ENCODE assay signal across 8 mouse cellular contexts in genomic region chr8:4252116-4252760, GRCm38 (mm10). TPM values are rescaled to one million over a fixed set of nuclear protein-coding genes. Genes with fewer than 3 reads are reported as not detected.
DNase-seq lines count a peak whose midpoint lies in the region; ATAC-seq and TF ChIP-seq lines count a peak whose summit lies in the region.

No protein-coding gene starts in this region.

- no peak for DNase-seq in cerebellum, adult 2 months
- no peak for DNase-seq in cerebellum, adult 9-11 months
- DNase-seq in testis, postnatal 14 days (ENCODE audit: low spot score) = no peak
- DNase-seq in liver, embryonic 13.5 days = no peak
- DNase-seq in kidney, adult 8-10 months = no peak
- DNase-seq in right cerebral cortex, postnatal 36 days (ENCODE audit: low spot score in 2 of 2) = no peak

- H3K36me3 ChIP-seq in testis, adult 2 months (ENCODE audit: control insufficient read depth, insufficient read depth, low read length) = no peaks in the 10 kb centered on the region
- peaks cover 46% of the 10 kb centered on the region for H3K36me3 ChIP-seq in liver, embryonic 13.5 days

- TF ChIP-seq CTCF in cerebellum, adult 2 months (IDR thresholded peaks at IDR 0.05; ENCODE audit: borderline replicate concordance, insufficient read depth, low read depth, low read length) = no peak
- TF ChIP-seq CTCF in testis, adult 2 months (IDR thresholded peaks at IDR 0.05; ENCODE audit: control insufficient read depth, insufficient read depth, insufficient replicate concordance, low read depth, low read length) = no peak

- ATAC-seq in liver, embryonic 13.5 days (ENCODE audit: low read depth) = no peak
- ATAC-seq in inflammation-experienced regulatory T-cells, adult 6 months = no peak

- H3K4me1 ChIP-seq in cerebellum, adult 2 months (ENCODE audit: control insufficient read depth, insufficient read depth, low read length) = peaks cover 11% of the 10 kb centered on the region
- H3K4me1 ChIP-seq in testis, adult 2 months (ENCODE audit: control insufficient read depth, insufficient read depth, low read length) = peaks cover 19% of the 10 kb centered on the region
- peaks cover 47% of the 10 kb centered on the region for H3K4me1 ChIP-seq in liver, embryonic 13.5 days (replicated peaks)

- no peaks in the 10 kb centered on the region for H3K27me3 ChIP-seq in cerebellum, adult 2 months (ENCODE audit: control insufficient read depth, insufficient read depth, low read length)
- H3K27me3 ChIP-seq in testis, adult 2 months (ENCODE audit: control insufficient read depth, insufficient read depth, low read length) = no peaks in the 10 kb centered on the region
- no peaks in the 10 kb centered on the region for H3K27me3 ChIP-seq in liver, embryonic 13.5 days

- H3K4me3 ChIP-seq in cerebellum, adult 2 months (replicated peaks; ENCODE audit: insufficient read depth, low read depth, low read length) = peak overlapping the region; percentile 88
- peak overlapping the region; percentile 91 for H3K4me3 ChIP-seq in testis, adult 2 months (ENCODE audit: control insufficient read depth, low read depth, low read length)
- H3K4me3 ChIP-seq in liver, embryonic 13.5 days (replicated peaks) = peak overlapping the region; percentile 88

- no peak for TF ChIP-seq POLR2A in cerebellum, adult 2 months (IDR thresholded peaks at IDR 0.05; ENCODE audit: borderline replicate concordance, insufficient read depth, low read length)
- TF ChIP-seq POLR2A in testis, adult 2 months (IDR thresholded peaks at IDR 0.05; ENCODE audit: control insufficient read depth, low read depth, low read length) = no peak

- peak overlapping the region; percentile 85 for H3K4me2 ChIP-seq in liver, embryonic 13.5 days

- no peaks in the 10 kb centered on the region for H3K9me3 ChIP-seq in liver, embryonic 13.5 days (replicated peaks)

- H3K27ac ChIP-seq in cerebellum, adult 2 months (ENCODE audit: insufficient read depth, low read length) = peak overlapping the region; percentile 47; the same call in 1 of the 2 replicates
- H3K27ac ChIP-seq in testis, adult 2 months (ENCODE audit: control insufficient read depth, insufficient read depth, low read depth, low read length) = no peak overlapping the region
- peak overlapping the region; percentile 57 for H3K27ac ChIP-seq in liver, embryonic 13.5 days

- H3K9ac ChIP-seq in liver, embryonic 13.5 days = peak overlapping the region; percentile 87

- 42% methylated on average over 8 of the region's 8 CpGs for WGBS in cerebellum, adult 2 months
- 35% methylated on average over 8 of the region's 8 CpGs for WGBS in liver, embryonic 13.5 days (ENCODE audit: insufficient replicate concordance)

RNA-seq across cellular contexts. Expression of gene Snapc2, which starts 0.6 kb away (rescaled TPM):
- 43.8 and 47.0 TPM in 2 replicates for polyA plus RNA-seq in cerebellum, adult 2 months (2012; rRNA removed)
- 16.0 and 20.7 TPM in 2 replicates for polyA plus RNA-seq in testis, adult 2 months (2012; rRNA removed)
- polyA plus RNA-seq in liver, embryonic 13.5 days (2015; fragmentation: Nextera tagmentation; extraction: Ambion mirVana) = 19.7 and 20.3 TPM in 2 replicates
- polyA plus RNA-seq in inflammation-experienced regulatory T-cells, adult 6 months (2017; shearing (Covaris generic)) = 10 to 100 TPM in 2 of 3 experiments, 1 to 10 TPM in 1; 9.1 to 16.0 (median 15.9) TPM

RNA-seq across cellular contexts. Expression of gene Tgfbr3l, which starts 4.2 kb away (rescaled TPM):
- 32.6 and 39.8 TPM in 2 replicates for polyA plus RNA-seq in cerebellum, adult 2 months (2012; rRNA removed)
- polyA plus RNA-seq in testis, adult 2 months (2012; rRNA removed) = 18.2 and 38.8 TPM in 2 replicates
- polyA plus RNA-seq in liver, embryonic 13.5 days (2015; fragmentation: Nextera tagmentation; extraction: Ambion mirVana) = 0.61 and 0.66 TPM in 2 replicates
- polyA plus RNA-seq in inflammation-experienced regulatory T-cells, adult 6 months (2017; shearing (Covaris generic)) = 1 to 10 TPM; 1.9 to 8.2 (median 5.2) TPM

RNA-seq across cellular contexts. Expression of gene Ctxn1, which starts 6.8 kb away (rescaled TPM):
- 21.8 and 24.1 TPM in 2 replicates for polyA plus RNA-seq in cerebellum, adult 2 months (2012; rRNA removed)
- 66.4 and 66.8 TPM in 2 replicates for polyA plus RNA-seq in testis, adult 2 months (2012; rRNA removed)
- 3.0 TPM in 2 replicates for polyA plus RNA-seq in liver, embryonic 13.5 days (2015; fragmentation: Nextera tagmentation; extraction: Ambion mirVana)
- polyA plus RNA-seq in inflammation-experienced regulatory T-cells, adult 6 months (2017; shearing (Covaris generic)) = under 1 TPM in 2 of 3 experiments, not detected in 1; 0.74 to 0.89 TPM

RNA-seq across cellular contexts. Expression of gene Gm49320, which starts 13.6 kb away (rescaled TPM):
- 8.6 and 9.4 TPM in 2 replicates for polyA plus RNA-seq in cerebellum, adult 2 months (2012; rRNA removed)
- polyA plus RNA-seq in testis, adult 2 months (2012; rRNA removed) = 0.64 and 1.7 TPM in 2 replicates
- 0.19 and 0.23 TPM in 2 replicates for polyA plus RNA-seq in liver, embryonic 13.5 days (2015; fragmentation: Nextera tagmentation; extraction: Ambion mirVana)
- polyA plus RNA-seq in inflammation-experienced regulatory T-cells, adult 6 months (2017; shearing (Covaris generic)) = under 1 TPM in 1 of 3 experiments, not detected in 2; 0.35 TPM

RNA-seq across cellular contexts. Expression of gene Map2k7, which starts 13.7 kb away (rescaled TPM):
- 85.2 and 86.7 TPM in 2 replicates for polyA plus RNA-seq in cerebellum, adult 2 months (2012; rRNA removed)
- 32.1 and 262 TPM in 2 replicates for polyA plus RNA-seq in testis, adult 2 months (2012; rRNA removed)
- polyA plus RNA-seq in liver, embryonic 13.5 days (2015; fragmentation: Nextera tagmentation; extraction: Ambion mirVana) = 10.6 and 11.2 TPM in 2 replicates
- polyA plus RNA-seq in inflammation-experienced regulatory T-cells, adult 6 months (2017; shearing (Covaris generic)) = 10 to 100 TPM; 17.2 to 33.1 (median 20.0) TPM
